Mouse (Mus musculus): ENCODE results near the gene Zic5.

GRCm38 (mm10) chr14:122511519-122511918 lies 46.0 kb upstream of the Zic5 start:
- TF ChIP-seq CTCF (IDR thresholded peaks at IDR 0.05; ENCODE audit: low read depth), result no peak
- no peak for TF ChIP-seq EP300 (IDR thresholded peaks at IDR 0.05; ENCODE audit: low read depth)

Data from heart, postnatal 0 days (tissue).